Mouse (Mus musculus) CH12.LX (cell line): ENCODE results near the gene Dlg5. TPM values are rescaled to one million over a fixed set of nuclear protein-coding genes. Genes with fewer than 3 reads are reported as not detected.

Experiments used
- DNase-seq: peaks from one replicate; pipeline ENCODE4 v3.0.0-alpha.2; 2013; ENCODE audit errors: extremely low read depth
- H3K27ac ChIP-seq: 2 replicates; pipeline ENCODE4 v1.5.1; 2012; ENCODE audit warnings: low read depth, mild to moderate bottlenecking, control low read depth, moderate library complexity; ENCODE audit not compliant: insufficient read depth
- H3K27me3 ChIP-seq: replicated peaks from 2 replicates; pipeline ENCODE3; 2012; ENCODE audit warnings: inconsistent platforms
- H3K36me3 ChIP-seq, 2 experiments: replicated peaks in 1 of 2; 2 replicates each; pipeline versions ENCODE3 to v1.6.1; 2012; ENCODE audit warnings: inconsistent platforms in 1 of 2, low read length in 1 of 2, mild to moderate bottlenecking in 1 of 2, mixed read lengths in 1 of 2, moderate library complexity in 1 of 2; ENCODE audit not compliant: control insufficient read depth in 1 of 2, insufficient read depth in 1 of 2
- H3K4me1 ChIP-seq, 2 experiments: 2 replicates each; pipeline ENCODE4 v1.6.1; 2012; ENCODE audit warnings: inconsistent platforms in 1 of 2, moderate library complexity in 1 of 2; ENCODE audit not compliant: insufficient read depth in 2 of 2, control insufficient read depth in 1 of 2
- H3K4me2 ChIP-seq: 2 replicates; pipeline ENCODE4 v1.6.1; 2012; ENCODE audit warnings: low read depth, mild to moderate bottlenecking, control low read depth; ENCODE audit not compliant: poor library complexity, insufficient read depth, severe bottlenecking
- H3K4me3 ChIP-seq, 3 experiments: fragments of 150-350 bp in 1 of 3; sonication (generic) in 1 of 3; replicated peaks in 1 of 3; 2 replicates each; pipeline versions ENCODE3 to v1.5.1; 2011 to 2012; ENCODE audit warnings: low read depth in 2 of 3, low read length in 2 of 3, mild to moderate bottlenecking in 2 of 3, moderate library complexity in 2 of 3, control low read depth in 1 of 3, improper control_type of control experiment in 1 of 3, inconsistent platforms in 1 of 3, mixed read lengths in 1 of 3; ENCODE audit not compliant: poor library complexity in 1 of 3
- H3K79me2 ChIP-seq: replicated peaks from 2 replicates; pipeline ENCODE4 v1.6.1; 2012; ENCODE audit warnings: mild to moderate bottlenecking, moderate library complexity; ENCODE audit not compliant: control insufficient read depth, poor library complexity, insufficient read depth, severe bottlenecking; ENCODE audit errors: extremely low read depth
- H3K9ac ChIP-seq: 2 replicates; pipeline ENCODE4 v1.6.1; 2012; ENCODE audit warnings: low read depth, mild to moderate bottlenecking, control low read depth, moderate library complexity; ENCODE audit not compliant: insufficient read depth
- H3K9me3 ChIP-seq: replicated peaks from 2 replicates; pipeline ENCODE3; 2012; ENCODE audit warnings: low read length, inconsistent platforms, mixed read lengths
- BHLHE40 ChIP-seq: IDR thresholded peaks from 2 replicates; pipeline ENCODE4 v1.6.1; 2011; ENCODE audit warnings: mild to moderate bottlenecking, low read depth, low read length, improper control_type of control experiment
- CHD1 ChIP-seq: IDR thresholded peaks from 2 replicates; pipeline ENCODE4 v1.6.1; 2012; ENCODE audit warnings: low read depth, low read length, improper control_type of control experiment, inconsistent platforms
- ELF1 ChIP-seq: IDR thresholded peaks from 2 replicates; pipeline ENCODE4 v1.6.1; 2014; ENCODE audit warnings: low read depth, mild to moderate bottlenecking, inconsistent platforms, low read length, improper control_type of control experiment
- ETS1 ChIP-seq: conservative IDR thresholded peaks from 2 replicates; pipeline ENCODE4 v1.6.1; 2012; ENCODE audit warnings: low read depth, mild to moderate bottlenecking, inconsistent platforms, low read length, improper control_type of control experiment, moderate library complexity
- HCFC1 ChIP-seq: IDR thresholded peaks from 2 replicates; pipeline ENCODE4 v1.6.1; 2012; ENCODE audit warnings: low read depth, mild to moderate bottlenecking, inconsistent platforms, low read length, improper control_type of control experiment
- IRF4 ChIP-seq: IDR thresholded peaks from 2 replicates; pipeline ENCODE4 v1.6.1; 2014; ENCODE audit warnings: low read depth, mild to moderate bottlenecking, inconsistent platforms, low read length, improper control_type of control experiment
- JUND ChIP-seq: conservative IDR thresholded peaks from 2 replicates; pipeline ENCODE4 v1.6.1; 2011; ENCODE audit warnings: low read depth, low read length, improper control_type of control experiment
- MAZ ChIP-seq: IDR thresholded peaks from 2 replicates; pipeline ENCODE4 v1.6.1; 2012; ENCODE audit warnings: low read depth, mild to moderate bottlenecking, inconsistent platforms, low read length, improper control_type of control experiment, moderate library complexity
- MXI1 ChIP-seq: IDR thresholded peaks from 2 replicates; pipeline ENCODE4 v1.6.1; 2011; ENCODE audit warnings: mild to moderate bottlenecking, low read depth, low read length, improper control_type of control experiment
- RAD21 ChIP-seq: IDR thresholded peaks from 2 replicates; pipeline ENCODE4 v1.6.1; 2011; ENCODE audit warnings: low read depth, mild to moderate bottlenecking, low read length, improper control_type of control experiment, moderate library complexity
- SMC3 ChIP-seq: IDR thresholded peaks from 2 replicates; pipeline ENCODE4 v1.6.1; 2011; ENCODE audit warnings: low read depth, low read length, improper control_type of control experiment
- UBTF ChIP-seq: IDR thresholded peaks from 2 replicates; pipeline ENCODE4 v1.6.1; 2012; ENCODE audit warnings: low read depth, mild to moderate bottlenecking, inconsistent platforms, low read length, improper control_type of control experiment, moderate library complexity
- USF1 ChIP-seq: IDR thresholded peaks from 2 replicates; pipeline ENCODE4 v1.6.1; 2014; ENCODE audit warnings: low read depth, mild to moderate bottlenecking, inconsistent platforms, low read length, improper control_type of control experiment
- USF2 ChIP-seq: conservative IDR thresholded peaks from 2 replicates; pipeline ENCODE4 v1.6.1; 2011; ENCODE audit warnings: low read depth, low read length, improper control_type of control experiment
- ZC3H11A ChIP-seq: IDR thresholded peaks from 2 replicates; pipeline ENCODE4 v1.6.1; 2012; ENCODE audit warnings: low read depth, mild to moderate bottlenecking, inconsistent platforms, low read length, improper control_type of control experiment
- ZKSCAN1 ChIP-seq: IDR thresholded peaks from 2 replicates; pipeline ENCODE4 v1.6.1; 2012; ENCODE audit warnings: low read depth, inconsistent platforms, low read length, improper control_type of control experiment, borderline replicate concordance
- dilution Hi-C: fragments of 300-500 bp; cut with MboI; formaldehyde crosslinking; loops from 2 replicates; pipeline ENCODE4 v1.14.3; 2020; ENCODE audit warnings: low sequenced_read_pairs; ENCODE audit not compliant: extremely low pct_unique_long_range_greater_than_20kb, extremely low pct_ligation_motif_present
- in situ Hi-C: fragments of 300-500 bp; cut with MboI; formaldehyde crosslinking; loops from 3 replicates; pipeline ENCODE4 v1.14.3; 2019; ENCODE audit warnings: low sequenced_read_pairs, low pct_ligation_motif_present, low pct_unique_long_range_greater_than_20kb, mixed read lengths
- polyA plus RNA-seq: library from polyadenylated mRNA; unstranded; fragments of >175 nt; gene quantifications from 2 replicates; pipeline ENCODE4 v1.2.1, GENCODE M21; 2012; ENCODE audit warnings: low read depth; ENCODE audit not compliant: insufficient read length
- total RNA-seq, 2 experiments: library from RNA; depleted of rRNA; stranded (reverse); fragments of 300-350 nt in 1 of 2; fragments of >200 nt in 1 of 2; gene quantifications; 2 replicates each; pipeline ENCODE4 v1.2.3; 2012 to 2014

Dlg5 gene
- total and polyA plus RNA-seq, 3 experiments, result 0.07 to 0.76 TPM; not detected in 1

DNA sequence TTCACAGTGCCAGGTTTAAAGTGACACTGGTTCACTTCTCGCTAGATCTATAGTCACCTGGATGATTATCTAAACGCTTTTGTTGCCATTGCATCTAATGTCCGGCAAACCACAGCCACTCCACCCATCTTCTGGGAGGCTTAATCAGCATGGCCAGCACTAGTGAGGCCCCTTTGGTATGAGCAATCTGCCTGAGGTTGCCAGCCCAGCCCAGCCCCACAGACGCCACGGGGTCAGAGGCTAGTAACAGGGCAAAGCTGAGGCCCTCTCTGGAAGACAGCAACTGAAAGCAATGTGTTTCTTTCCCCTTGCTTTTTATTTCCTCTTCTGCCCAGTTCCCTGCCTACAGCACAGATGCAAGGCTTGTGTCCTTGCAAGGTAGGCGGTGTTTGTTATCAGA is 17.2 kb downstream of the Dlg5 start:
- dilution Hi-C loops, result no loop called here
- H3K79me2 ChIP-seq, result no peaks in the 10 kb centered on the region
- no peak overlapping the region for H3K4me3 ChIP-seq
- H3K27ac ChIP-seq, result no peak overlapping the region
- no peaks in the 10 kb centered on the region for H3K36me3 ChIP-seq
- H3K27me3 ChIP-seq, result peaks cover 17% of the 10 kb centered on the region
- DNase-seq, result no peak
- no peak for TF ChIP-seq CHD1
- no peak for TF ChIP-seq USF1
- no peak for TF ChIP-seq ZC3H11A
- H3K9me3 ChIP-seq, result peaks cover 47% of the 10 kb centered on the region
- in situ Hi-C loops, result no loop called here
- H3K4me2 ChIP-seq, result no peak overlapping the region
- H3K9ac ChIP-seq, result no peak overlapping the region
- no peaks in the 10 kb centered on the region for H3K4me1 ChIP-seq

DNA sequence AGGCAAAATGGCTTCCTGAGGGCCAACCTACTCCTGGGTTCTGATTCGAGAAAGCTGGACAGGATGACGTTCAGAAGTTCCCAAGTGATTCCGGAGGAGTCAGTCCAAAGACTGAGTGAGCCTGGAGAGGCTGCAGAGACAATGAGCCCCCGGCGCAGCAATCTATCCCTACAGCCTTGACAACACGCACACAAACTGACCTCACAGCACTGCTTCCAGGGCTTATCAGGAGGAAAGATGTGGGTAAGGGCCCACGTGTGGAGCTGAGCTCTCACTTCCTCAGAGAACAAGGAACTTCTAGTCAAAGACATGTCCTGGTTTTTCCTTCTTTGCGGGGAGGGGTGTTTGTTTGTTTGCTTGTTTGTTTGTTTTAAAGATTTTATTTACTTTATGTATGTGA is 18.7 kb downstream of the Dlg5 start:
- Histone ChIP-seq H3K9ac (no peak overlapping the region), H3K27ac (no peak overlapping the region), H3K79me2 (no peaks in the 10 kb centered on the region), H3K9me3 (peaks cover 52% of the 10 kb centered on the region), H3K4me2 (no peak overlapping the region), H3K4me3 (no peak overlapping the region), H3K4me1 (no peaks in the 10 kb centered on the region), H3K36me3 (no peaks in the 10 kb centered on the region), H3K27me3 (peaks cover 28% of the 10 kb centered on the region)
- dilution Hi-C loops, result no loop called here
- in situ Hi-C loops, result no loop called here
- no peak for TF ChIP-seq MAZ
- TF ChIP-seq ELF1, result no peak
- no peak for TF ChIP-seq IRF4
- TF ChIP-seq SMC3, result no peak
- TF ChIP-seq JUND, result no peak
- no peak for TF ChIP-seq HCFC1
- no peak for TF ChIP-seq BHLHE40
- TF ChIP-seq UBTF, result no peak
- no peak for TF ChIP-seq ZKSCAN1
- TF ChIP-seq USF2, result no peak
- TF ChIP-seq RAD21, result no peak
- no peak for TF ChIP-seq ETS1
- no peak for TF ChIP-seq MXI1
- no peak for DNase-seq
